Mouse (Mus musculus) intestine, embryonic 16.5 days (tissue): ENCODE data around the gene 1700030K09Rik. TPM values are rescaled to one million over a fixed set of nuclear protein-coding genes. Genes with fewer than 3 reads are reported as not detected.
A peak's percentile ranks its signal among the peaks of the same experiment; 100 is the strongest.

ENCODE experiments used
- ATAC-seq: fragments of 200-750 bp; cut with Nextera tagmentation; 2 replicates; pipeline ENCODE4 v1.8.0; 2017; ENCODE audit warnings: moderate TSS enrichment, moderate library complexity
- H3K27ac ChIP-seq: fragments of 300-500 bp; sonication (generic); 2 replicates; pipeline ENCODE4 v1.5.1; 2014; ENCODE audit warnings: mild to moderate bottlenecking, low read length
- H3K27me3 ChIP-seq: fragments of 300-500 bp; sonication (generic); replicated peaks from 2 replicates; pipeline ENCODE4 v1.6.1; 2014; ENCODE audit warnings: low read length, control low read depth, mixed read lengths; ENCODE audit not compliant: control insufficient read depth, insufficient read depth
- H3K36me3 ChIP-seq: fragments of 300-500 bp; sonication (generic); 2 replicates; pipeline ENCODE4 v1.6.1; 2014; ENCODE audit warnings: low read length, control low read depth; ENCODE audit not compliant: control insufficient read depth, insufficient read depth
- H3K4me1 ChIP-seq: fragments of 300-500 bp; sonication (generic); 2 replicates; pipeline ENCODE4 v1.6.1; 2014; ENCODE audit warnings: low read length, control low read depth, mixed read lengths; ENCODE audit not compliant: control insufficient read depth, insufficient read depth
- H3K4me2 ChIP-seq: fragments of 300-500 bp; sonication (generic); 2 replicates; pipeline ENCODE4 v1.6.1; 2014; ENCODE audit warnings: low read depth, low read length, control low read depth
- H3K4me3 ChIP-seq: fragments of 300-500 bp; sonication (generic); 2 replicates; pipeline ENCODE4 v1.5.1; 2014; ENCODE audit warnings: mild to moderate bottlenecking, low read length
- H3K9ac ChIP-seq: fragments of 300-500 bp; sonication (generic); 2 replicates; pipeline ENCODE4 v1.6.1; 2014; ENCODE audit warnings: low read depth, low read length
- H3K9me3 ChIP-seq: fragments of 300-500 bp; sonication (generic); 2 replicates; pipeline ENCODE4 v1.6.1; 2016; ENCODE audit warnings: low read length, control low read depth; ENCODE audit not compliant: control insufficient read depth
- WGBS: fragments of 180-500 bp; shearing (Covaris S2); extraction: QIAGEN DNeasy Blood & Tissue Kit; methylation state at CpG from one replicate; pipeline ENCODE4 v1.1.7; 2014; 5-methylcytosine and 5-hydroxymethylcytosine counted together
- polyA plus RNA-seq: library from polyadenylated mRNA; unstranded; fragments of >200 nt; fragmentation: Nextera tagmentation; extraction: Ambion mirVana; gene quantifications from 2 replicates; pipeline ENCODE4 v1.2.1, GENCODE M21; 2015

Gene 1700030K09Rik
- polyA plus RNA-seq, result 10.7 and 11.5 TPM in 2 replicates

- H3K9ac ChIP-seq, result peak within 1 kb of the TSS; percentile 84
- H3K9me3 ChIP-seq, result no peaks in the 10 kb centered on the region
- H3K4me1 ChIP-seq, result peaks cover 7% of the 10 kb centered on the region; the same call in 1 of the 2 replicates
- H3K4me3 ChIP-seq, result peak within 1 kb of the TSS; percentile 61
- WGBS, result 4% methylated on average over 34 of the region's 34 CpGs
- H3K27ac ChIP-seq, result peak within 1 kb of the TSS; percentile 61
- H3K36me3 ChIP-seq, result no peaks in the 10 kb centered on the region
- H3K4me2 ChIP-seq, result peak within 1 kb of the TSS; percentile 79
- peak; percentile 100 for ATAC-seq
- no peaks in the 10 kb centered on the region for H3K27me3 ChIP-seq
These were observed at the start of gene 1700030K09Rik, which contains the start of gene Calr3 for GRCm38 (mm10) chr8:72443338-72443993. Gene 1700030K09Rik, plus strand, starts transcription at chr8:72443880. Gene Calr3, minus strand, starts transcription at chr8:72443870.

- no peak overlapping the region for H3K4me3 ChIP-seq
- no peak overlapping the region for H3K27ac ChIP-seq
- no peaks in the 10 kb centered on the region for H3K9me3 ChIP-seq
- WGBS, result 70% methylated on average over 1 of the region's 1 CpGs
- no peak for ATAC-seq
- H3K4me1 ChIP-seq, result peaks cover 4% of the 10 kb centered on the region; the same call in 1 of the 2 replicates
- no peak overlapping the region for H3K4me2 ChIP-seq
- H3K9ac ChIP-seq, result no peak overlapping the region
- no peaks in the 10 kb centered on the region for H3K36me3 ChIP-seq
- H3K27me3 ChIP-seq, result no peaks in the 10 kb centered on the region
These were observed 42.3 kb upstream of the 1700030K09Rik start for GRCm38 (mm10) chr8:72401381-72401780.

GRCm38 (mm10) chr8:72402981-72403380 is 40.7 kb upstream of the 1700030K09Rik start:
- no peak for ATAC-seq
- H3K4me1 ChIP-seq, result peaks cover 4% of the 10 kb centered on the region; the same call in 1 of the 2 replicates
- H3K9me3 ChIP-seq, result no peaks in the 10 kb centered on the region
- no peak overlapping the region for H3K4me3 ChIP-seq
- H3K9ac ChIP-seq, result no peak overlapping the region
- no peaks in the 10 kb centered on the region for H3K36me3 ChIP-seq
- 100% methylated on average over 3 of the region's 3 CpGs for WGBS
- H3K27me3 ChIP-seq, result no peaks in the 10 kb centered on the region
- no peak overlapping the region for H3K4me2 ChIP-seq
- no peak overlapping the region for H3K27ac ChIP-seq

GRCm38 (mm10) chr8:72407878-72408277 is 35.8 kb upstream of the 1700030K09Rik start:
- no peak overlapping the region for H3K27ac ChIP-seq

GRCm38 (mm10) chr8:72409443-72409842 is 34.2 kb upstream of the 1700030K09Rik start:
- Histone ChIP-seq H3K9ac (no peak overlapping the region), H3K27ac (no peak overlapping the region), H3K4me2 (no peak overlapping the region), H3K36me3 (no peaks in the 10 kb centered on the region), H3K27me3 (no peaks in the 10 kb centered on the region), H3K4me1 (peaks cover 12% of the 10 kb centered on the region), H3K4me3 (no peak overlapping the region), H3K9me3 (no peaks in the 10 kb centered on the region)
- no peak for ATAC-seq
- 71% methylated on average over 3 of the region's 3 CpGs for WGBS

More at GRCm38 (mm10) chr8:72407878-72408277, 35.8 kb upstream of the 1700030K09Rik start:
- no peaks in the 10 kb centered on the region for H3K27me3 ChIP-seq
- H3K36me3 ChIP-seq, result no peaks in the 10 kb centered on the region
- ATAC-seq, result no peak
- no peak overlapping the region for H3K4me3 ChIP-seq
- H3K4me2 ChIP-seq, result no peak overlapping the region
- H3K4me1 ChIP-seq, result peaks cover 3% of the 10 kb centered on the region
- H3K9me3 ChIP-seq, result no peaks in the 10 kb centered on the region
- 79% methylated on average over 1 of the region's 1 CpGs for WGBS
- no peak overlapping the region for H3K9ac ChIP-seq

- peak; percentile 87 for ATAC-seq
These were observed 29.8 kb upstream of the 1700030K09Rik start for GRCm38 (mm10) chr8:72413839-72414238.

GRCm38 (mm10) chr8:72415252-72415651 is 28.4 kb upstream of the 1700030K09Rik start:
- ATAC-seq, result no peak
- no peaks in the 10 kb centered on the region for H3K36me3 ChIP-seq
- H3K4me1 ChIP-seq, result peaks cover 36% of the 10 kb centered on the region
- no peak overlapping the region for H3K4me2 ChIP-seq
- H3K9me3 ChIP-seq, result no peaks in the 10 kb centered on the region
- H3K9ac ChIP-seq, result no peak overlapping the region
- H3K4me3 ChIP-seq, result no peak overlapping the region
- no peaks in the 10 kb centered on the region for H3K27me3 ChIP-seq
- WGBS, result 89% methylated on average over 2 of the region's 2 CpGs
- no peak overlapping the region for H3K27ac ChIP-seq

More at GRCm38 (mm10) chr8:72413839-72414238, 29.8 kb upstream of the 1700030K09Rik start:
- Histone ChIP-seq H3K9ac (no peak overlapping the region), H3K36me3 (no peaks in the 10 kb centered on the region), H3K4me1 (peaks cover 28% of the 10 kb centered on the region), H3K4me3 (no peak overlapping the region), H3K9me3 (no peaks in the 10 kb centered on the region), H3K27me3 (no peaks in the 10 kb centered on the region), H3K4me2 (no peak overlapping the region), H3K27ac (no peak overlapping the region)
- 66% methylated on average over 7 of the region's 7 CpGs for WGBS

GRCm38 (mm10) chr8:72418073-72418472 is 25.6 kb upstream of the 1700030K09Rik start:
- H3K27ac ChIP-seq, result no peak overlapping the region
- H3K4me1 ChIP-seq, result peaks cover 41% of the 10 kb centered on the region
- no peak for ATAC-seq
- no peaks in the 10 kb centered on the region for H3K27me3 ChIP-seq
- no peak overlapping the region for H3K4me3 ChIP-seq
- H3K36me3 ChIP-seq, result no peaks in the 10 kb centered on the region
- no peaks in the 10 kb centered on the region for H3K9me3 ChIP-seq
- 89% methylated on average over 4 of the region's 4 CpGs for WGBS
- H3K9ac ChIP-seq, result no peak overlapping the region
- H3K4me2 ChIP-seq, result no peak overlapping the region

- peak; percentile 57 for ATAC-seq
- Histone ChIP-seq H3K9ac (peak overlapping the region; percentile 89), H3K4me2 (peak overlapping the region; percentile 77), H3K36me3 (no peaks in the 10 kb centered on the region), H3K9me3 (no peaks in the 10 kb centered on the region), H3K4me3 (peak overlapping the region; percentile 82), H3K4me1 (peaks cover 27% of the 10 kb centered on the region), H3K27ac (peak overlapping the region; percentile 82), H3K27me3 (no peaks in the 10 kb centered on the region)
- under 1% methylated on average over 73 of the region's 73 CpGs for WGBS
These were observed 22.9 kb upstream of the 1700030K09Rik start for GRCm38 (mm10) chr8:72420571-72421361.
